Mouse (Mus musculus): ENCODE measurements around the gene Rbfox1. TPM values are rescaled to one million over a fixed set of nuclear protein-coding genes. Genes with fewer than 3 reads are reported as not detected.

Rbfox1 gene
- total and polyA plus RNA-seq, 3 experiments = not detected

GRCm38 (mm10) chr16:6037009-6037408 is 151.9 kb downstream of the Rbfox1 start:
- Histone ChIP-seq H3K4me3 (ENCODE audit: control insufficient read depth in 1 of 2, insufficient read depth in 1 of 2, low read depth in 2 of 2, low read length in 2 of 2) (no peak overlapping the region), H3K79me2 (ENCODE audit: control insufficient read depth, insufficient read depth, low read length, poor library complexity) (no peaks in the 10 kb centered on the region), H3K27ac (ENCODE audit: control insufficient read depth, low read depth, low read length) (no peak overlapping the region), H3K9ac (ENCODE audit: control insufficient read depth, low read depth, low read length, poor library complexity, severe bottlenecking) (no peak overlapping the region), H3K27me3 (ENCODE audit: control insufficient read depth in 1 of 2, insufficient read depth in 2 of 2, low read length in 2 of 2) (no peaks in the 10 kb centered on the region), H3K9me3 (replicated peaks; ENCODE audit: insufficient read depth, low read length) (no peaks in the 10 kb centered on the region), H3K36me3 (ENCODE audit: control insufficient read depth in 1 of 2, insufficient read depth in 2 of 2, low read length in 2 of 2) (no peaks in the 10 kb centered on the region), H3K4me1 (ENCODE audit: control insufficient read depth in 1 of 2, insufficient read depth in 2 of 2, low read length in 2 of 2) (no peaks in the 10 kb centered on the region)
- no peak for TF ChIP-seq ZMIZ1 (IDR thresholded peaks at IDR 0.05; ENCODE audit: low read depth, low read length)
- no peak for DNase-seq (ENCODE audit: low read depth, low spot score)

GRCm38 (mm10) chr16:6042766-6043165 is 157.6 kb downstream of the Rbfox1 start:
- H3K4me1 ChIP-seq (ENCODE audit: control insufficient read depth in 1 of 2, insufficient read depth in 2 of 2, low read length in 2 of 2) = no peaks in the 10 kb centered on the region
- no peaks in the 10 kb centered on the region for H3K27me3 ChIP-seq (ENCODE audit: control insufficient read depth in 1 of 2, insufficient read depth in 2 of 2, low read length in 2 of 2)
- no peak for DNase-seq (ENCODE audit: low read depth, low spot score)
- H3K27ac ChIP-seq (ENCODE audit: control insufficient read depth, low read depth, low read length) = no peak overlapping the region
- no peak overlapping the region for H3K4me3 ChIP-seq (ENCODE audit: control insufficient read depth in 1 of 2, insufficient read depth in 1 of 2, low read depth in 2 of 2, low read length in 2 of 2)
- no peaks in the 10 kb centered on the region for H3K9me3 ChIP-seq (replicated peaks; ENCODE audit: insufficient read depth, low read length)
- H3K9ac ChIP-seq (ENCODE audit: control insufficient read depth, low read depth, low read length, poor library complexity, severe bottlenecking) = no peak overlapping the region
- no peaks in the 10 kb centered on the region for H3K79me2 ChIP-seq (ENCODE audit: control insufficient read depth, insufficient read depth, low read length, poor library complexity)
- TF ChIP-seq SMC3 (IDR thresholded peaks at IDR 0.05; ENCODE audit: low read depth, low read length) = no peak
- TF ChIP-seq E2F4 (IDR thresholded peaks at IDR 0.05; ENCODE audit: borderline replicate concordance, low read depth, low read length) = no peak
- no peak for TF ChIP-seq CHD1 (IDR thresholded peaks at IDR 0.05; ENCODE audit: low read depth, low read length)
- TF ChIP-seq ETS1 (IDR thresholded peaks at IDR 0.05; ENCODE audit: low read depth, low read length) = no peak
- no peak for TF ChIP-seq ZMIZ1 (IDR thresholded peaks at IDR 0.05; ENCODE audit: low read depth, low read length)
- TF ChIP-seq EP300 (IDR thresholded peaks at IDR 0.05; ENCODE audit: low read depth in 1 of 2, low read length in 2 of 2) = no peak
- TF ChIP-seq UBTF (IDR thresholded peaks at IDR 0.05; ENCODE audit: borderline replicate concordance, insufficient read depth, low read depth, low read length) = no peak
- TF ChIP-seq USF1 (IDR thresholded peaks at IDR 0.05; ENCODE audit: low read depth, low read length) = no peak
- TF ChIP-seq USF2 (IDR thresholded peaks at IDR 0.05; ENCODE audit: borderline replicate concordance in 1 of 2, insufficient read depth in 1 of 2, low read depth in 1 of 2, low read length in 2 of 2) = no peak
- no peak for TF ChIP-seq JUND (IDR thresholded peaks at IDR 0.05; ENCODE audit: low read depth, low read length)
- no peak for TF ChIP-seq NELFE (IDR thresholded peaks at IDR 0.05; ENCODE audit: low read depth, low read length)
- no peak for TF ChIP-seq ZNF384 (IDR thresholded peaks at IDR 0.05; ENCODE audit: low read depth, low read length)
- no peak for TF ChIP-seq POLR2AphosphoS5 (IDR thresholded peaks at IDR 0.05; ENCODE audit: borderline replicate concordance, low read depth, low read length)
- no peak for TF ChIP-seq MAZ (IDR thresholded peaks at IDR 0.05; ENCODE audit: low read depth, low read length)
- TF ChIP-seq MYC (IDR thresholded peaks at IDR 0.05; ENCODE audit: low read depth, low read length) = no peak
- no peak for TF ChIP-seq MEF2A (IDR thresholded peaks at IDR 0.05; ENCODE audit: extremely low read depth, insufficient replicate concordance, low read depth, low read length, poor library complexity, severe bottlenecking)
- no peak for TF ChIP-seq CTCF (IDR thresholded peaks at IDR 0.05 in 2 of 3, conservative IDR thresholded peaks at IDR 0.05 in 1 of 3; ENCODE audit: control insufficient read depth in 1 of 3, insufficient read depth in 1 of 3, low read depth in 2 of 3, low read length in 3 of 3, poor library complexity in 1 of 3, severe bottlenecking in 1 of 3)
- no peak for TF ChIP-seq POLR2AphosphoS2 (IDR thresholded peaks at IDR 0.05; ENCODE audit: low read length)
- H3K36me3 ChIP-seq (ENCODE audit: control insufficient read depth in 1 of 2, insufficient read depth in 2 of 2, low read length in 2 of 2) = no peaks in the 10 kb centered on the region
